Mouse (Mus musculus): ENCODE measurements around the gene Slc3a2. TPM values are rescaled to one million over a fixed set of nuclear protein-coding genes. Genes with fewer than 3 reads are reported as not detected.

The Slc3a2 gene
- polyA plus RNA-seq (2014; fragmentation: Nextera tagmentation; extraction: Ambion mirVana), result 161 and 174 TPM in 2 replicates

GRCm38 (mm10) chr19:8722907-8723573, at the start of gene Slc3a2:
Slc3a2 (minus strand) TSS chr19:8723369.
- H3K4me2 ChIP-seq (replicated peaks), result peak within 1 kb of the TSS; percentile 84
- no peaks in the 10 kb centered on the region for H3K27me3 ChIP-seq (ENCODE audit: control insufficient read depth, insufficient read depth, low read length)
- H3K4me3 ChIP-seq (replicated peaks; ENCODE audit: low read length), result peak within 1 kb of the TSS; percentile 67
- DNase-seq (ENCODE audit: low spot score) (peak; percentile 99), ATAC-seq (ENCODE audit: low FRiP score) (peak; percentile 98)
- H3K4me1 ChIP-seq (replicated peaks; ENCODE audit: control insufficient read depth, insufficient read depth, low read length), result peaks cover 28% of the 10 kb centered on the region
- H3K36me3 ChIP-seq (replicated peaks; ENCODE audit: control insufficient read depth, insufficient read depth), result peaks cover 33% of the 10 kb centered on the region
- no peaks in the 10 kb centered on the region for H3K9me3 ChIP-seq (ENCODE audit: control insufficient read depth, low read length)
- H3K9ac ChIP-seq, result peak within 1 kb of the TSS; percentile 88
- WGBS, result under 1% methylated on average over 50 of the region's 50 CpGs
- H3K27ac ChIP-seq, result peak within 1 kb of the TSS; percentile 95

GRCm38 (mm10) chr19:8770567-8771270, 47.5 kb upstream of the Slc3a2 start, which contains the start of gene Tmem223:
Tmem223 (plus strand) TSS chr19:8770996.
- Histone ChIP-seq H3K4me3 (replicated peaks; ENCODE audit: low read length) (peak within 1 kb of the TSS; percentile 59), H3K4me2 (replicated peaks) (peak within 1 kb of the TSS; percentile 86), H3K9me3 (ENCODE audit: control insufficient read depth, low read length) (no peaks in the 10 kb centered on the region; the same call in 1 of the 2 replicates), H3K9ac (peak within 1 kb of the TSS; percentile 86), H3K36me3 (replicated peaks; ENCODE audit: control insufficient read depth, insufficient read depth) (peaks cover 69% of the 10 kb centered on the region), H3K27me3 (ENCODE audit: control insufficient read depth, insufficient read depth, low read length) (no peaks in the 10 kb centered on the region), H3K27ac (peak within 1 kb of the TSS; percentile 82), H3K4me1 (replicated peaks; ENCODE audit: control insufficient read depth, insufficient read depth, low read length) (peaks cover 36% of the 10 kb centered on the region)
- peak; percentile 79 for DNase-seq (ENCODE audit: low spot score)
- 16% methylated on average over 29 of the region's 29 CpGs for WGBS
- ATAC-seq (ENCODE audit: low FRiP score), result peak; percentile 56

- H3K4me3 ChIP-seq (replicated peaks; ENCODE audit: low read length), result no peak overlapping the region
- no peaks in the 10 kb centered on the region for H3K27me3 ChIP-seq (ENCODE audit: control insufficient read depth, insufficient read depth, low read length)
- no peak overlapping the region for H3K4me2 ChIP-seq (replicated peaks)
- peaks cover 86% of the 10 kb centered on the region for H3K36me3 ChIP-seq (replicated peaks; ENCODE audit: control insufficient read depth, insufficient read depth)
- peaks cover 11% of the 10 kb centered on the region; the same call in 1 of the 2 replicates for H3K9me3 ChIP-seq (ENCODE audit: control insufficient read depth, low read length)
- ATAC-seq (ENCODE audit: low FRiP score) (no peak), DNase-seq (ENCODE audit: low spot score) (no peak)
- WGBS, result 96% methylated on average over 9 of the region's 9 CpGs
- no peak overlapping the region for H3K27ac ChIP-seq
- no peak overlapping the region for H3K9ac ChIP-seq
- peaks cover 5% of the 10 kb centered on the region for H3K4me1 ChIP-seq (replicated peaks; ENCODE audit: control insufficient read depth, insufficient read depth, low read length)
Measured at GRCm38 (mm10) chr19:8765562-8765961, 42.4 kb upstream of the Slc3a2 start.

GRCm38 (mm10) chr19:8763276-8763675, 40.1 kb upstream of the Slc3a2 start:
- peaks cover 11% of the 10 kb centered on the region; the same call in 1 of the 2 replicates for H3K9me3 ChIP-seq (ENCODE audit: control insufficient read depth, low read length)
- H3K4me2 ChIP-seq (replicated peaks), result no peak overlapping the region
- no peak for ATAC-seq (ENCODE audit: low FRiP score)
- H3K4me3 ChIP-seq (replicated peaks; ENCODE audit: low read length), result no peak overlapping the region
- DNase-seq (ENCODE audit: low spot score), result no peak
- H3K27me3 ChIP-seq (ENCODE audit: control insufficient read depth, insufficient read depth, low read length), result no peaks in the 10 kb centered on the region
- H3K27ac ChIP-seq, result no peak overlapping the region
- peaks cover 63% of the 10 kb centered on the region for H3K36me3 ChIP-seq (replicated peaks; ENCODE audit: control insufficient read depth, insufficient read depth)
- no peak overlapping the region for H3K9ac ChIP-seq
- H3K4me1 ChIP-seq (replicated peaks; ENCODE audit: control insufficient read depth, insufficient read depth, low read length), result peaks cover 7% of the 10 kb centered on the region
- WGBS, result 97% methylated on average over 4 of the region's 4 CpGs

GRCm38 (mm10) chr19:8760757-8761156, 37.6 kb upstream of the Slc3a2 start:
- Histone ChIP-seq H3K4me3 (replicated peaks; ENCODE audit: low read length) (no peak overlapping the region), H3K4me1 (replicated peaks; ENCODE audit: control insufficient read depth, insufficient read depth, low read length) (peaks cover 23% of the 10 kb centered on the region), H3K36me3 (replicated peaks; ENCODE audit: control insufficient read depth, insufficient read depth) (peaks cover 38% of the 10 kb centered on the region), H3K27ac (no peak overlapping the region), H3K4me2 (replicated peaks) (no peak overlapping the region), H3K9ac (no peak overlapping the region), H3K27me3 (ENCODE audit: control insufficient read depth, insufficient read depth, low read length) (no peaks in the 10 kb centered on the region), H3K9me3 (ENCODE audit: control insufficient read depth, low read length) (peaks cover 11% of the 10 kb centered on the region; the same call in 1 of the 2 replicates)
- DNase-seq (ENCODE audit: low spot score) (no peak), ATAC-seq (ENCODE audit: low FRiP score) (no peak)
- 83% methylated on average over 2 of the region's 2 CpGs for WGBS

GRCm38 (mm10) chr19:8758899-8759298, 35.7 kb upstream of the Slc3a2 start:
- H3K4me3 ChIP-seq (replicated peaks; ENCODE audit: low read length), result no peak overlapping the region
- H3K9me3 ChIP-seq (ENCODE audit: control insufficient read depth, low read length), result no peaks in the 10 kb centered on the region
- H3K4me2 ChIP-seq (replicated peaks), result peak overlapping the region; percentile 90; the same call in 1 of the 2 replicates
- peaks cover 28% of the 10 kb centered on the region for H3K4me1 ChIP-seq (replicated peaks; ENCODE audit: control insufficient read depth, insufficient read depth, low read length)
- DNase-seq (ENCODE audit: low spot score), result no peak
- H3K9ac ChIP-seq, result no peak overlapping the region
- WGBS, result 90% methylated on average over 2 of the region's 2 CpGs
- H3K27ac ChIP-seq, result no peak overlapping the region
- peaks cover 38% of the 10 kb centered on the region for H3K36me3 ChIP-seq (replicated peaks; ENCODE audit: control insufficient read depth, insufficient read depth)
- no peaks in the 10 kb centered on the region for H3K27me3 ChIP-seq (ENCODE audit: control insufficient read depth, insufficient read depth, low read length)
- no peak for ATAC-seq (ENCODE audit: low FRiP score)

GRCm38 (mm10) chr19:8757471-8757998, 34.4 kb upstream of the Slc3a2 start:
- Histone ChIP-seq H3K4me3 (replicated peaks; ENCODE audit: low read length) (peak overlapping the region; percentile 84), H3K27ac (peak overlapping the region; percentile 85), H3K27me3 (ENCODE audit: control insufficient read depth, insufficient read depth, low read length) (no peaks in the 10 kb centered on the region), H3K4me1 (replicated peaks; ENCODE audit: control insufficient read depth, insufficient read depth, low read length) (peaks cover 28% of the 10 kb centered on the region), H3K36me3 (replicated peaks; ENCODE audit: control insufficient read depth, insufficient read depth) (peaks cover 38% of the 10 kb centered on the region), H3K4me2 (replicated peaks) (peak overlapping the region; percentile 90), H3K9ac (peak overlapping the region; percentile 95), H3K9me3 (ENCODE audit: control insufficient read depth, low read length) (no peaks in the 10 kb centered on the region)
- DNase-seq (ENCODE audit: low spot score), result no peak
- 7% methylated on average over 14 of the region's 14 CpGs for WGBS
- no peak for ATAC-seq (ENCODE audit: low FRiP score)

GRCm38 (mm10) chr19:8756635-8757387, 33.6 kb upstream of the Slc3a2 start, which contains the start of gene Nxf1:
Nxf1 (plus strand) TSS chr19:8757073.
- Histone ChIP-seq H3K4me2 (replicated peaks) (peak within 1 kb of the TSS; percentile 90), H3K27ac (peak within 1 kb of the TSS; percentile 85), H3K27me3 (ENCODE audit: control insufficient read depth, insufficient read depth, low read length) (no peaks in the 10 kb centered on the region), H3K9me3 (ENCODE audit: control insufficient read depth, low read length) (no peaks in the 10 kb centered on the region), H3K36me3 (replicated peaks; ENCODE audit: control insufficient read depth, insufficient read depth) (peaks cover 39% of the 10 kb centered on the region), H3K4me1 (replicated peaks; ENCODE audit: control insufficient read depth, insufficient read depth, low read length) (peaks cover 28% of the 10 kb centered on the region), H3K9ac (peak within 1 kb of the TSS; percentile 95), H3K4me3 (replicated peaks; ENCODE audit: low read length) (peak within 1 kb of the TSS; percentile 84)
- ATAC-seq (ENCODE audit: low FRiP score), result peak; percentile 95
- WGBS, result under 1% methylated on average over 75 of the region's 75 CpGs
- peak; percentile 96 for DNase-seq (ENCODE audit: low spot score)
